Mouse (Mus musculus): ENCODE measurements around the gene Trim38.

DNA sequence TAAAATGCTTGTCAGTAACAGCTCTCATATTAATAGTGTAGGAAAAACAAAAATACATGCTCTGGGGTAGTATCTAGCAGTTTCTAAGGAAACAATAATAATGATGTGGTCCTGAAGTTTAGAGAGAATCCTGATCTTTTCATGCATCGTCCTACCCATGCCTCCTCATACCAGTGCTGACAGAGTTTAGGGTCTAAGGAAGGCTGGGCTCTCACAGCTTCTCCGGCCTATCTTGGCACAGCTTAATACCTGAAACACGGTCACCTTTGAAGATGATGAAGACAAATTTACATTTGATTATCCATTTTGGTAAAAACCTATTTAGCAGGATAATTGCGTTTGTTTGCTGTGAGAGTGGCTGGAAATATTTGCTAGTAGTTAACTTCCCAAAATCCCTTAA is 25.8 kb upstream of the Trim38 start:
- TF ChIP-seq PAX5 (IDR thresholded peaks at IDR 0.05; ENCODE audit: low read length), result no peak
- TF ChIP-seq POLR2A (IDR thresholded peaks at IDR 0.05; ENCODE audit: low read depth, low read length), result no peak; the same call in 1 of the 2 replicates
- no peak for TF ChIP-seq MAZ (IDR thresholded peaks at IDR 0.05; ENCODE audit: low read depth, low read length)
- TF ChIP-seq RCOR1 (conservative IDR thresholded peaks at IDR 0.05; ENCODE audit: low read depth, low read length), result no peak
- TF ChIP-seq ZNF384 (IDR thresholded peaks at IDR 0.05; ENCODE audit: low read depth, low read length), result no peak
- no peak for TF ChIP-seq ZC3H11A (IDR thresholded peaks at IDR 0.05; ENCODE audit: low read depth, low read length)
- no peak for TF ChIP-seq MAX (IDR thresholded peaks at IDR 0.05; ENCODE audit: low read length)
- no peak for TF ChIP-seq NELFE (IDR thresholded peaks at IDR 0.05; ENCODE audit: low read depth, low read length)
- TF ChIP-seq CTCF (conservative IDR thresholded peaks at IDR 0.05 in 1 of 2, IDR thresholded peaks at IDR 0.05 in 1 of 2; ENCODE audit: low read depth in 2 of 2, low read length in 2 of 2), result no peak
- TF ChIP-seq E2F4 (IDR thresholded peaks at IDR 0.05; ENCODE audit: insufficient replicate concordance, low read depth, low read length), result no peak
- TF ChIP-seq ZMIZ1 (IDR thresholded peaks at IDR 0.05; ENCODE audit: low read depth, low read length), result no peak
- TF ChIP-seq SMC3 (IDR thresholded peaks at IDR 0.05; ENCODE audit: low read depth, low read length), result no peak
- no peak for TF ChIP-seq SIN3A (IDR thresholded peaks at IDR 0.05; ENCODE audit: low read length)
- no peak for TF ChIP-seq TBP (conservative IDR thresholded peaks at IDR 0.05; ENCODE audit: low read depth, low read length)
